Mouse (Mus musculus) testis, adult 2 months (tissue): Measurements from ENCODE around the gene Erich2.

Source experiments
- CTCF ChIP-seq: fragments of 200-500 bp; IDR thresholded peaks from 2 replicates; pipeline ENCODE4 v1.5.1; 2012; ENCODE audit warnings: low read depth, mild to moderate bottlenecking, inconsistent platforms, low read length, moderate library complexity; ENCODE audit not compliant: control insufficient read depth, insufficient read depth, insufficient replicate concordance
- POLR2A ChIP-seq: fragments of 200-500 bp; IDR thresholded peaks from 2 replicates; pipeline ENCODE4 v1.6.1; 2012; ENCODE audit warnings: low read depth, mild to moderate bottlenecking, inconsistent platforms, low read length, moderate library complexity; ENCODE audit not compliant: control insufficient read depth

GRCm38 (mm10) chr2:70567682-70568077 lies 59.1 kb downstream of the Erich2 start:
- TF ChIP-seq CTCF: no peak
- no peak for TF ChIP-seq POLR2A
